9 mouse cellular contexts compared by ENCODE assay signal in the genomic region with DNA sequence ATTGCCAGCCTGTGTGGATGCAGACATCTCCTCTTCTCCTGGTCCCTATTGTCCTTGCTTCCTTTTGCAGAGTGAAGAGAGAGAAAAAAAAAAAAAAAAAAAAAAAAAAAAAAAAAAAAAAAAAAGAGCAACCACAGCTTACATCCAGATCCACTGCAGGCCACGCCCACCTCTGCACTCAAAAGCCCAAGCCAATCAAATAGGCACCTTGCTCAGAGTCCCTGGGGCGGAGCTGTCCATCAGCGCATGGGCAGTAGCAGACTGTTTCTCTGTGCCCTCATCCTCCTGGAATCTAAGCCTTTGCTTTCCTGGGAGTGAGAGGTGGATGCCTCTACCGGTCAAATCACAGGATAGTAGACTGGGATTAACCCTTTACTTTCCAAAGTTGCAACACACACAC.
DNase-seq lines count a peak whose midpoint lies in the region; ATAC-seq and TF ChIP-seq lines count a peak whose summit lies in the region.
"Had no signal": no experiment of that assay in that cellular context is flagged by ENCODE, and none has a peak within 500 bp of the region (broad histone marks: within the 10 kb centered on the region; RNA-seq: fewer than 3 reads in every experiment).

No protein-coding gene starts in this region.

- H3K4me3 ChIP-seq in lung, postnatal 0 days (ENCODE audit: low read depth, low read length) = no peak overlapping the region
- H3K4me3 ChIP-seq in embryonic facial prominence, embryonic 11.5 days (ENCODE audit: low read depth, low read length) = no peak overlapping the region
- H3K4me3 ChIP-seq in intestine, embryonic 15.5 days (replicated peaks) = no peak overlapping the region
- H3K4me3 ChIP-seq: liver, embryonic 13.5 days had no signal

- peak; percentile 32 for DNase-seq in lung, postnatal 0 days (ENCODE audit: low spot score)
- DNase-seq in lung, postnatal 14 days = no peak
- peak; percentile 66 for DNase-seq in embryonic facial prominence, embryonic 11.5 days (ENCODE audit: low spot score)
- peak; percentile 23 for DNase-seq in retina, postnatal 7 days (ENCODE audit: low read depth, low spot score)
- no peak for DNase-seq in layer of hippocampus, adult 8-10 months (ENCODE audit: low spot score in 2 of 2)
- no peak for DNase-seq in layer of hippocampus, postnatal 10 days (ENCODE audit: low spot score in 2 of 2)
- DNase-seq: liver, embryonic 13.5 days had no signal

- H3K4me1 ChIP-seq in lung, postnatal 0 days (ENCODE audit: insufficient read depth, low read depth, low read length) = no peaks in the 10 kb centered on the region
- H3K4me1 ChIP-seq in embryonic facial prominence, embryonic 11.5 days (ENCODE audit: control insufficient read depth, insufficient read depth, low read length) = no peaks in the 10 kb centered on the region
- H3K4me1 ChIP-seq in intestine, embryonic 15.5 days (replicated peaks) = no peaks in the 10 kb centered on the region
- H3K4me1 ChIP-seq: liver, embryonic 13.5 days had no signal

- no peak overlapping the region for H3K4me2 ChIP-seq in lung, postnatal 0 days (replicated peaks; ENCODE audit: low read depth, low read length)
- H3K4me2 ChIP-seq in embryonic facial prominence, embryonic 11.5 days (ENCODE audit: low read depth, low read length) = no peak overlapping the region
- no peak overlapping the region for H3K4me2 ChIP-seq in intestine, embryonic 15.5 days (replicated peaks)
- H3K4me2 ChIP-seq: liver, embryonic 13.5 days had no signal

- H3K27me3 ChIP-seq in lung, postnatal 0 days (replicated peaks; ENCODE audit: insufficient read depth, low read length) = no peaks in the 10 kb centered on the region
- no peaks in the 10 kb centered on the region for H3K27me3 ChIP-seq in embryonic facial prominence, embryonic 11.5 days (ENCODE audit: control insufficient read depth, insufficient read depth, low read length)
- H3K27me3 ChIP-seq in intestine, embryonic 15.5 days (replicated peaks) = no peaks in the 10 kb centered on the region
- H3K27me3 ChIP-seq: liver, embryonic 13.5 days had no signal

- H3K36me3 ChIP-seq in lung, postnatal 0 days (ENCODE audit: insufficient read depth, low read length) = no peaks in the 10 kb centered on the region
- H3K36me3 ChIP-seq in embryonic facial prominence, embryonic 11.5 days (replicated peaks; ENCODE audit: control insufficient read depth, insufficient read depth, low read depth, low read length) = no peaks in the 10 kb centered on the region
- no peaks in the 10 kb centered on the region for H3K36me3 ChIP-seq in intestine, embryonic 15.5 days
- H3K36me3 ChIP-seq: liver, embryonic 13.5 days had no signal

- no peaks in the 10 kb centered on the region for H3K9me3 ChIP-seq in lung, postnatal 0 days (ENCODE audit: low read length)
- H3K9me3 ChIP-seq in embryonic facial prominence, embryonic 11.5 days (replicated peaks; ENCODE audit: control insufficient read depth, low read length) = no peaks in the 10 kb centered on the region
- no peaks in the 10 kb centered on the region for H3K9me3 ChIP-seq in intestine, embryonic 15.5 days
- H3K9me3 ChIP-seq: liver, embryonic 13.5 days had no signal

- ATAC-seq in lung, postnatal 0 days = no peak
- ATAC-seq in embryonic facial prominence, embryonic 11.5 days (replicated peaks; ENCODE audit: insufficient number of reproducible peaks, low FRiP score, low TSS enrichment, low read depth) = peak; percentile 49; the same call in 1 of the 2 replicates
- peak; percentile 58 for ATAC-seq in intestine, embryonic 15.5 days
- no peak for ATAC-seq in monocyte, adult 5-6 weeks (replicated peaks; ENCODE audit: insufficient number of reproducible peaks, low FRiP score, low TSS enrichment, poor library complexity, severe bottlenecking)

- TF ChIP-seq EP300 in lung, postnatal 0 days (IDR thresholded peaks at IDR 0.05) = no peak

- no peak overlapping the region for H3K9ac ChIP-seq in lung, postnatal 0 days (replicated peaks; ENCODE audit: low read depth)
- H3K9ac ChIP-seq in embryonic facial prominence, embryonic 11.5 days (replicated peaks; ENCODE audit: low read length) = no peak overlapping the region
- no peak overlapping the region for H3K9ac ChIP-seq in intestine, embryonic 15.5 days
- H3K9ac ChIP-seq: liver, embryonic 13.5 days had no signal

- 18% methylated on average over 4 of the region's 4 CpGs for WGBS in lung, postnatal 0 days
- 18% methylated on average over 4 of the region's 4 CpGs for WGBS in embryonic facial prominence, embryonic 11.5 days
- 25% methylated on average over 4 of the region's 4 CpGs for WGBS in intestine, embryonic 15.5 days

- no peak for TF ChIP-seq CTCF in lung, postnatal 0 days (IDR thresholded peaks at IDR 0.05)

- no peak overlapping the region for H3K27ac ChIP-seq in lung, postnatal 0 days (ENCODE audit: low read length)
- H3K27ac ChIP-seq in embryonic facial prominence, embryonic 11.5 days (replicated peaks; ENCODE audit: low read depth, low read length) = no peak overlapping the region
- H3K27ac ChIP-seq in intestine, embryonic 15.5 days = no peak overlapping the region
- H3K27ac ChIP-seq: liver, embryonic 13.5 days had no signal

Comparison
In these comparisons a context has a peak if more than half of its experiments do, and no peak if none do; other contexts are left out.
1. DNase-seq: peak in lung, postnatal 0 days (single experiment), embryonic facial prominence, embryonic 11.5 days (single experiment) and retina, postnatal 7 days (single experiment); none in lung, postnatal 14 days (single experiment), layer of hippocampus, adult 8-10 months (0 of 2) and layer of hippocampus, postnatal 10 days (0 of 2).
2. ATAC-seq: peak in embryonic facial prominence, embryonic 11.5 days (single experiment) and intestine, embryonic 15.5 days (single experiment); none in lung, postnatal 0 days (single experiment) and monocyte, adult 5-6 weeks (single experiment).